Mouse (Mus musculus) kidney, adult 2 months (tissue): ENCODE measurements around the gene Dhx37. TPM values are rescaled to one million over a fixed set of nuclear protein-coding genes. Genes with fewer than 3 reads are reported as not detected.
A peak's percentile ranks its signal among the peaks of the same experiment; 100 is the strongest.

Source experiments
- DNase-seq: peaks from one replicate; pipeline ENCODE4 v3.0.0; 2021
- H3K27ac ChIP-seq: fragments of 200-500 bp; 2 replicates; pipeline ENCODE4 v1.5.1; 2012; ENCODE audit warnings: low read depth, low read length, control low read depth, inconsistent platforms; ENCODE audit not compliant: insufficient read depth
- H3K27me3 ChIP-seq: fragments of 200-500 bp; replicated peaks from 2 replicates; pipeline ENCODE4 v1.6.1; 2012; ENCODE audit warnings: mild to moderate bottlenecking, moderate library complexity, low read length, inconsistent platforms; ENCODE audit not compliant: control insufficient read depth, insufficient read depth
- H3K36me3 ChIP-seq: fragments of 200-500 bp; 2 replicates; pipeline ENCODE4 v1.6.1; 2012; ENCODE audit warnings: mild to moderate bottlenecking, moderate library complexity, low read length, inconsistent platforms; ENCODE audit not compliant: control insufficient read depth, insufficient read depth
- H3K4me1 ChIP-seq: fragments of 200-500 bp; 2 replicates; pipeline ENCODE4 v1.6.1; 2011; ENCODE audit warnings: low read length; ENCODE audit not compliant: control insufficient read depth, insufficient read depth
- H3K4me3 ChIP-seq: fragments of 200-500 bp; 2 replicates; pipeline ENCODE4 v1.5.1; 2011; ENCODE audit warnings: mild to moderate bottlenecking, low read depth, low read length, control low read depth; ENCODE audit not compliant: insufficient read depth
- CTCF ChIP-seq: fragments of 200-500 bp; conservative IDR thresholded peaks from 2 replicates; pipeline ENCODE4 v1.5.1; 2011; ENCODE audit warnings: low read depth, mild to moderate bottlenecking, control low read depth, low read length, moderate library complexity, mixed read lengths; ENCODE audit not compliant: insufficient read depth, insufficient read length
- POLR2A ChIP-seq: fragments of 200-500 bp; IDR thresholded peaks from one replicate; pipeline ENCODE4 v1.6.1; 2011; ENCODE audit warnings: low read depth, low read length, control low read depth
- WGBS: fragments of 180-500 bp; shearing (Covaris S2); methylation state at CpG from one replicate; pipeline ENCODE4 v1.1.7; 2018; 5-methylcytosine and 5-hydroxymethylcytosine counted together
- polyA plus RNA-seq: library from polyadenylated mRNA; depleted of rRNA; stranded (reverse); fragments of >200 nt; gene quantifications from 2 replicates; pipeline ENCODE4 v1.2.3, GENCODE M21; 2012

Dhx37 gene
- polyA plus RNA-seq, 1 experiment: 10.8 TPM

GRCm38 (mm10) chr5:125404903-125405545 lies 28.9 kb downstream of the Dhx37 start:
- 2% methylated on average over 28 of the region's 28 CpGs for WGBS
- no peaks in the 10 kb centered on the region for H3K36me3 ChIP-seq
- H3K27ac ChIP-seq: peak overlapping the region; percentile 86
- TF ChIP-seq POLR2A (no peak), CTCF (no peak)
- peaks cover 16% of the 10 kb centered on the region; the same call in 1 of the 2 replicates for H3K4me1 ChIP-seq
- peak; percentile 75 for DNase-seq
- peak overlapping the region; percentile 58 for H3K4me3 ChIP-seq
- H3K27me3 ChIP-seq: no peaks in the 10 kb centered on the region

- Histone ChIP-seq H3K4me3 (peak overlapping the region; percentile 58), H3K36me3 (no peaks in the 10 kb centered on the region), H3K27me3 (no peaks in the 10 kb centered on the region), H3K4me1 (peaks cover 16% of the 10 kb centered on the region; the same call in 1 of the 2 replicates), H3K27ac (peak overlapping the region; percentile 86)
- WGBS: 16% methylated on average over 7 of the region's 7 CpGs
- TF ChIP-seq CTCF (no peak), POLR2A (no peak)
- DNase-seq: peak; percentile 28
These were observed 29.4 kb downstream of the Dhx37 start for GRCm38 (mm10) chr5:125404536-125404902.

- DNase-seq: peak; percentile 86
- TF ChIP-seq CTCF (no peak), POLR2A (no peak)
- Histone ChIP-seq H3K4me1 (peaks cover 16% of the 10 kb centered on the region; the same call in 1 of the 2 replicates), H3K36me3 (no peaks in the 10 kb centered on the region), H3K4me3 (peak overlapping the region; percentile 30), H3K27ac (peak overlapping the region; percentile 83), H3K27me3 (no peaks in the 10 kb centered on the region)
- WGBS: 25% methylated on average over 31 of the region's 31 CpGs
These were observed 30.1 kb downstream of the Dhx37 start for GRCm38 (mm10) chr5:125403481-125404465.

- Histone ChIP-seq H3K4me1 (peaks cover 16% of the 10 kb centered on the region; the same call in 1 of the 2 replicates), H3K36me3 (no peaks in the 10 kb centered on the region), H3K27me3 (no peaks in the 10 kb centered on the region), H3K4me3 (no peak overlapping the region), H3K27ac (peak overlapping the region; percentile 54)
- DNase-seq: no peak
- 71% methylated on average over 6 of the region's 6 CpGs for WGBS
- TF ChIP-seq CTCF (no peak), POLR2A (no peak)
These were observed 30.9 kb downstream of the Dhx37 start for GRCm38 (mm10) chr5:125402991-125403390.

GRCm38 (mm10) chr5:125402476-125402875 lies 31.4 kb downstream of the Dhx37 start:
- WGBS: 82% methylated on average over 10 of the region's 10 CpGs
- no peak for DNase-seq
- no peak overlapping the region for H3K27ac ChIP-seq

GRCm38 (mm10) chr5:125400903-125401302 lies 33.0 kb downstream of the Dhx37 start:
- TF ChIP-seq CTCF (no peak), POLR2A (no peak)

More at GRCm38 (mm10) chr5:125402476-125402875, 31.4 kb downstream of the Dhx37 start:
- no peaks in the 10 kb centered on the region for H3K36me3 ChIP-seq
- no peak overlapping the region for H3K4me3 ChIP-seq
- peaks cover 16% of the 10 kb centered on the region; the same call in 1 of the 2 replicates for H3K4me1 ChIP-seq
- H3K27me3 ChIP-seq: no peaks in the 10 kb centered on the region
- no peak for TF ChIP-seq POLR2A
- no peak for TF ChIP-seq CTCF

More at GRCm38 (mm10) chr5:125400903-125401302, 33.0 kb downstream of the Dhx37 start:
- no peaks in the 10 kb centered on the region for H3K27me3 ChIP-seq
- H3K4me3 ChIP-seq: no peak overlapping the region
- 38% methylated on average over 7 of the region's 7 CpGs for WGBS
- no peaks in the 10 kb centered on the region for H3K36me3 ChIP-seq
- H3K27ac ChIP-seq: no peak overlapping the region
- peak; percentile 20 for DNase-seq
- peaks cover 7% of the 10 kb centered on the region; the same call in 1 of the 2 replicates for H3K4me1 ChIP-seq
